Mouse (Mus musculus): Measurements from ENCODE around the gene Rbms3.

Gene Rbms3

DNA sequence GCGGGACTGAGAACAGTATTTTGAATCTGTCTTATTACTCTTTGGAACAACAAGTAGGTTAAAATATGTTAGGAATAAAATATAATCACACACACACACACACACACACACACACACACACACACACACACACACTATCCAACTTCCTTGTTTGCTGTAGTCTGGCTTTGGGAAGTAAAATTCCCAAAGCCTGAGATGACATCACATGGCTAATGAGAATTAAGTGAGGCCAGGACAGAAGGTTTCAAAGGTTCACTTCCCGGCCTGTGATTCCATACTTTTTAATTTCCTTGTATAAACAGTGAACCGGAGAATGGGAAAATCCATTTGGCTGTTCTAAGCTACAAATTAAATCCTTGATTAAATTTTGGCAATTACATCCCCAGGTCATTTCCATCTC, 752.9 kb downstream of the Rbms3 start:
- DNase-seq = no peak

DNA sequence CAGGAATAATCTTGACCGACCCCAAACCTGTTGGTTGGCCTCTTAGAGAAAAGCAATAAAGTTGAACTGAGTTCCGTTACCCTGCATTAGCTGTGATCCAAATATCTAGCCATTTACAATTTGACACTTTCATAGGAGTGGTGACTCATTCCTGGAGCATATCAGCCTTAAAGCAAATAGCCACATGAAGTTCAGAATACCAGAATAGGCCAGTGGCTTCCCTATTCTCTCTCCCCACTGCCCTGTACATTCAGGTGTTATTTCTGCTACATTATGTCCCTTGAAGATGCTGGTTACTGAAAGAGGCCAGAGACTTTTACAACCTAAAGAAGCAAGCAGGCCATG, 755.8 kb downstream of the Rbms3 start:
- DNase-seq = no peak

DNA sequence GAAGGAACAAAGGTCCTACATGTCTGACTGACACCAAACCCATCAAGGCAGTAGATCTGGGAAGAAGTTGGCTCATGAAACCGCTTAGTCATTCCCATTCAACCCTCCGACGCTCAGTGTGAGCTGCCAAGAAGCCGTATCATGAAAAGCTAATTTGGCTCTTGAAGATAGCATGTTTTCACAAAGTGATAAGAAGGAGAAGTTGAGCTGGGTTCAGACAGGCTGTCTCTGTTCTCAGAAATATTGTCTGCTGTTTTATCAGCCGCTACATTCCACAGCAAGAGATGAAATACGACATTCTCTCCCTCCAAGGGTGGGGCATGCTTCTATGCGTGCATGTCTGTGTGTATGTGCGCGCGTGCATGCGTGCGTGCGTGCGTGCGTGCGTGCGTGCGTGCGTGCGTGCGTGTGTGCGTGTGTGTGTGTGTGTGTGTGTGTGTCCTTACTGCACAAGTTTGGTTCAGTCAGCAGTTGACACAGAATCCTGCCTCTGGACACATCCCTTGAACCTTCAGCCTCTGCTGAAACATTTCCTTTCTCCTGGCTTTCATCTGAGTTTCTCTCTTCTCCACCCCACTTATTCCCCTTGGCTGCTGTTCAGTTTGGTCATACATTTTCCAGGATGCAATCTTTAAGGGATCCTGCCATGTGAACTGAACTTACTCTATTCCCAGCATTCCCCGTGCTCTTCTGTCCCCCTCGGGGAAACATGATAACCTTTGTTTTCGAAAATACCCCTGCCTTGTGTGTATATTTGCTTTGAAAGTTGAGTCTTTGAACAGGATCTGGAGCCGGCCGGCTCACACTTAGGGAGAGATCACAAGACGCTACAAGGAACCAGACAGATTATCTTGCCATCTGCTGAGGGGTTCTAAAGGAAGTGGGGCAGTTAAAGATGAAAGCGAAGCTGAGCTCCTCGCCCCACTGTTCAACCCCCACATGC, 756.4 kb downstream of the Rbms3 start:
- peak; percentile 57 for DNase-seq

DNA sequence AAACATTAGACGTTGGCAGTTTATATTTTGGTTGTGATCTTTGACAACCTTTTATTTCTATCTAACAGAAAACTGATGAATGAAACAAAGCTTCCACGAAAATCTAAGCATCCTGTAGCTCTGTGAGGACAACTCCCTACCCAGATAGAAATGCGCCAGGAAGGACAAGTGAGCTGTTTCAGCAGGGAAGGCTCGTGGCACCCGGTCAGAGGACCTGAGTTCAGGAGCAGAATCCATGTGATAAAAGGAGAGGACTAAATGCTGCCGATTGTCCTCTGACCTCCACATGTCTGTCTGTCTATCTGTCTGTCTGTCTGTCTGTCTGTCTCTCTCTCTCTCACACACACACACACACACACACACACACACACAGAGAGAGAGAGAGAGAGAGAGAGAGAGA, 757.4 kb downstream of the Rbms3 start:
- no peak for DNase-seq

DNA sequence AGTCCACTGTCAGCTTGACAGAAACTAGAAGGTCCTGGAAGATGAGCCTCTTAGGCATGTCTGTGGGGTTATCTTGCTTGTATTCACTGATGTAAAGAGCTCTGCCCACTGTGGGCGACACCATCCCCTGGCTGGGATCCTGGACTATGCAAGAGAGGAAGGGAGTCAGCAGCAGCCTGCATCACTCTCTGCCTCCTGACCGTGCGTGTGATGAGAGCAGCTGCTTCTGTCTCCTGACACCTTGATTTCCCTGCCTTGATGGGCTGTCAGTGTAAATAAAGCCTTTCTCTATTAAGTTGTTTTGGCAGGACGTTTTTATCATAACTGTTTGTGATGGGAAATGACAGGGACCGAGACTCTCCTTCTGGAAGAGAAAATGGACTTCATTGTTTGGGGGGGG, 758.1 kb downstream of the Rbms3 start:
- DNase-seq = no peak

DNA sequence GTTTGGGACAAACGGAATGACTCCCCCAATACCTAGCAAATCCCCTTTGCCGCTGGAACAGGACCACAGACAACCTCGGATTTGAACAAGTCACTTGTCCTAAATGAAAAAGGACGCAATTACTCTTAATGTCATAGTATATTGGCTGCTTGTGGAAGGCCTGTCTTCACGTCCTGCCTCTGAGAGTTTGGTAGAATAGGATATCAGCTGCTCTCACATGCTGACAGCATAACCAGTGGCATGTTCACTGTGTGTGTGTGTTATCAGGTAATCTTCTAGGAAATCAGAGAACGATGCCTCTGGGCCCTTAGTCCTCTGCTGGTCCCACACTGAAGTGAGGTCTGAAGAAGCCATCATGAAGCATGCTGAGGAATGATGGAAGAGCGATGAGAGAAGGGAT, 763.7 kb downstream of the Rbms3 start:
- no peak for DNase-seq

DNA sequence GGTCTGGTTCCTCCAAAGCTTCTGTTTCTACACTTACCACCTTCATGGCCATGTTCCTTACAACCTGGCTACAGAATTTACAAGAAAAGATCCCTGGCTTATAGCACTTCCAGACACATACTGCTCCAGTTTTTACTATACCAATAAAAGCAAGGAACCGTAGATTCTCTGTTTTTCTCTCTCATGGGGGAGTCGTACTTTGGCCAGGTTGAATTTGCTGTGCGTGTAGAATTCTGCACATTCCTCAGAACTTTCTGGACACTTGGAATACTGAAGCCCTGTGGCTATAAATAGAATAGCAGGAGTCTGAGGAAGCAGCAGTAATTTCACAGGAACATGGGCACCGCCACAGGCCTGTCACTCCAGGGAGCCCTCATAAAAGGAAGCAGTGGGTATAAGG, 766.1 kb downstream of the Rbms3 start:
- DNase-seq = no peak

DNA sequence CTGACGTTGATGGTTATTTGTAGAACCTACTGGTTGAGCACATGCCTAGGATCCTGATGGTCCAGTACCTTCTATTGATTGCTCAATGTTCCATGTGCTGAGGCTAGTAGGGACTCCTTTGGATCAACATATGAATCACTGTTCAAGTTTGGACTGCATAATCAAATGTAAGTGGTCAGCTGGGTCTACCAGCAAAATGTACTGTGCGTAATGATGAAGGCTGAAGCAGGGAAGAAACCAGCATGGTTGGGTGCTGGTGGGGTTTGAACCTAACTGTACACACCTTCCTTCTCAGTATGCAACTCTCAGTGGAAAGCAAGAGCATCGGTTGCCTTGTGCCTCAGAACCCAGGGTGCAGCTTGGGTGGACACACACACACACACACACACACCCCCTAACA, 767.4 kb downstream of the Rbms3 start:
- DNase-seq = no peak

DNA sequence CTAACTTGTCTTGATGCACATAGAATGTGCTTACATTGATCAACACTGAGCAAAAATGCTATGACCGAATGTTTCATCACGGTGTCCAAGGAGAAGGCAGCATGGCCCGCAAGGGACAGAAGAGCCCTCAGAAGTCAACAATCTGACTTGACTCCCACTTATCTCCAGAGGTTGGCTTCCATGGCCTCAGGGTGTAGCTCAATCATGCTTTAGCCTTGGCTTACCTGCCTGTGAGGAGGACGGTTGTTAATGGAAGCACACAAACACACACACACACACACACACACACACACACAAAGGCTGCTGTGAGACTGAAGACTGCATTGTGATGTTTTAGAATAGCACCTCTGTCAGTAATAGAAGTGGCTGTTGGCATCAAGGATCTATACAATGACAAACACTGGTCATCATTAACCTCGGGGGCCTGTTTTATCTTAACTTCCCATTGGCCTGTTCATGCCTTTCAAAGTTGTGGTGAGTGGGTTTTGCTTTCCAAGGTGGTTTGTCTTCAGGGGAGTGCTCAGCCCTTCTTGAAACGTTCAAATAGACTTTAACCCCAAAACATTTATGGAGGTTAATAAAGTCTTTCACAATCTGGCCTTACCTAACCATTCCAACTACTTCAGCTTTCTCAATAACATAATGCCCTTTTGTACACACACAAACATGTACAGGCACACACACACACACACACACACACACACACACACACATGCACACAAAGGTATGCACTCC, 771.7 kb downstream of the Rbms3 start:
- DNase-seq = no peak

DNA sequence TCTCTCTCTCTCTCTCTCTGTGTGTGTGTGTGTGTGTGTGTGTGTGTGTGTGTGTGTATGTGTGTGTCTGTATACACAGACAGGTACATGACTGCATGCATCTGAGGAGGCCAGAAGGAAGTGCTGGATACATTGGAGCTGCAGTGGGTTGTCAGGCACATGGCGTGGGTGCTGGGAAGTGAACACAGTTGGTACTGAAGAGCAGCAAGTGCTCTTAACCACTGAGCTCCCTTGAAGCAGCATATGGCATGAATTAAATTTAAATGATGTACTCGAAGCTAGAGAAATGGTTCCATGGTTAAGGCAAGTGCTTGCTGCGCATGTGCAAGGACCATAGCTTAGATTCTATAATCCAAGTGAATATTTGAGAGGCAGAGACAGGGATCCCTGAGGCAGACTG, 772.6 kb downstream of the Rbms3 start:
- DNase-seq = no peak

DNA sequence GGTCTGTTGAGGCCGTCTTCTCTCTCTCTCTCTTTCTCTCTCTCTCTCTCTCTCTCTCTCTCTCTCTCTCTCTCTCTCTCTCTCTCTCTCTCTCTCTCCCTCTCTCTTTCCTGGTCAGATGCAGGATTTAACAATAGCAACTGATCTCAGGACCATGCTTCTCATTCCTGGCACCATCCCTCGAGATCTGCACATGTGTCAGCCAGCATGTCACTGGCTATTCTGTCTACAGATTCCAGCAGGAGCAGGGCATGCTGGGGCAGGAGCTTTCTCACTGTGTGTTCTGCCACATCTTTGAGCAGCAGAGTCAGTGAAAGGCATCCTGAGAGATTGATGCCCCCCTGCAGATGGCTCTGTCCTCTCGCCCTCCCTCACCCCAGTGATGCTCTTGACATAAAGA, 774.0 kb downstream of the Rbms3 start:
- DNase-seq = peak; percentile 20

DNA sequence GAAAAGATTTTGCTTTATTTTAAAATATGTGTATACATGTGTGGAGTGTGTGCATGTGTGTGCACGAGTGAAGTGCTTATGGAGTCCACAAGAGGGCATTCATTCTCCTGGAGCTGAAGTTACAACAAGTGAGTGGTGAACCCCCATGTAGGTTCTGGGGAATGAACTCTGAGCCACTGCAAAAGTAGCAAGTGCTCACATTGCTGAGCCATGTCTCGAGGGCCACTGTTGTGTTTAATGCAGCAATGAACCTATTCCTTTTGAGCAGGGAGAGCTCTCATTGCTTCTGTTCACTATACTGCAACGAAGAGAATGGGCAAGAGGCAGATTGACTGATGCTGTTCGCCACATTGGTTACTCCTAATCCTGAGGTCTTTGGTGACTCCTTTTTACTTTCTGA, 780.8 kb downstream of the Rbms3 start:
- DNase-seq = no peak

DNA sequence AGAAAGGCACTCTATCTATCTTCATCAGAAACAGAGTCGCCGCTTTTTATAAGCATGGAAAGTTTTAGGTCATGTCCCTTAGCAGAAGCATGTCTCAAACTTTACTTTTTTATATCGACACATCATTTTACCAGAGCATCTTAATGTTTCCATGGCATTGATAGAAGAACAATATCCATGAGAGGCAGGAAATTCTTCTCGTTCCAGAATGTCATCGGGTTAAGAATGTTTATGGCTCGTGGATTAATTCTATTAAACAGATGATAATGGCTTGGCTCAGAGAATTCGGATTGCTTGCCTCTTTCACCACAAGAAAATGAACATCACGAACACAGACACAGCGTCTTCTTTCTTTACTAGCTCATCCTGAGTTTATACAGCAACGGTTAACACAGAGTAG, 781.5 kb downstream of the Rbms3 start:
- DNase-seq = no peak

DNA sequence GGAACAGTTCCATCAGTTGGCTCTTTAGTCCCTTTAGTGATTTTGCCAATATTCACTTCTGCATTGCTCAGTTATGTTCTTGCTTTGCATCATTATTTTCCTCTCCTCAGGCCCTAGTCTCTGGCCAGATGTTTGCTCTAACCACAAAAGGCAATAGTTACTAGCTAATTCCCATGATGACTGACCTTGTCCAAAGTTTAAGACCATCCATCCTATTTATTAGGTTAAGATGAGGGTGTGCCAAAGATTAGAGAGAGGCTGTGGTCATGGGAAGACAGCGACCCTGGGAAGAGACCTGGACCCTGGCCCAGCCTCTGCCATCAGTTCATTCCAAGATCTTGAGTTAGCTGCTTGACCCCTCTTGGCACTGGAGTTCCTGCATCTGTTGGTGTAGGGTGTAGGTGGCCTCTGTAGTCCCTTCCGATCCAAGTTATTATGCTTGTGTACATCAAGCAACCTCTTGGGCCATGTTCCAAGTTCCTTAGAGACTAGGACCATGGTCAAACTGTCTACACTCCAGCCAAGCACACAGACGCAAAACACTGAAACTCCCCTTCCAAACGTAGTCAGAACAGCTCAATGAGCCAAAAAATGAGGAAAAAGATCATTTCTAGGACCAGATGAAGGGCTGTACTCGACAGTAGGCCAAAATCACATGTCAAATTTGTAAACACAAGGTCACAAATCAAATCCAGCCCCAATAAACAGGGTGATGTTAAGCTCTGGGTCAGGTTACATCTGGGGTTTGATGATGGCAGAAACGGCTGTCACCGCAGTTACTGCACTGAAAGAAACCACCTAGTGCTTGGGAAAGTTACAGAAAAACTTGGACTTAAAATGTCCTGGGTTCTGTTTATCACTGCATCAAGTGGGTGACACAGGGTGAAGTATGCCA, 782.2 kb downstream of the Rbms3 start:
- no peak for DNase-seq

DNA sequence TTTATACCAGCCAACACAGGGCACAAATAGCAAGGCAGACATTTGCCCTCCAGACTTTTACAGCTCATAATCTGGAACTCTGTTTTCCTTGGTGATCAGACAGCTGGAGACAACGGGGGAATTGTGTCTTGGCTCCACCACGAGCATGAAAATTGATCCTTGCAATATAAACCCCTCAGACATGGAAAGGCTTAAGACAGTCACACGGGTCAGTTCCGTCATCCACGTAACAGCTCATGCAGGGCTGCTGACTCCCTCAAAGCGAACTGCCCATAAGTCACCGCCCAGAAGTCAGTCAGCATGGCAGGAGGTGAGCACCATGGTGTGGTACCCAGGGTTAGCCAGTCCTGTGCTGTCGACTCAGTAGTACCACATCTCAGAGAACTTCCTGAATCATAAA, 794.8 kb downstream of the Rbms3 start:
- peak; percentile 22 for DNase-seq

DNA sequence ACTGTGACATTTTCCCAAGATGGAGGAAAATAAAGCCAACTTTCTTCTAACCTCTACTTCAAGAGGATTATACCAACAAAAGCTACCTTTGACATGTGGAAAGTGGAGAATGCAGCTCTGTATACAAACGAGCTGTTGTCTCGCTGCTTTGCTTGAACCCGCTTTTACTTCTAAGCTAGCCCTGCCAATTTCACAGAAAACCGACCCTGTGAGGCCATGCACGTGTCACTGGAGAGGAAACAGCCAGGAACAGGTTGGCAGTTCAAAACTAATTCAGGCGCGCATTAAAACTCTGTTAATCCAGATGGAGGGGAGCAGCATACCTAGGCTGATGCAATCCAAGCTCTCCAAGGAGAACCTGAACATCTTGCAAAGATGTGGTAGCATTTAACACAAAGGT, 796.0 kb downstream of the Rbms3 start:
- no peak for DNase-seq

DNA sequence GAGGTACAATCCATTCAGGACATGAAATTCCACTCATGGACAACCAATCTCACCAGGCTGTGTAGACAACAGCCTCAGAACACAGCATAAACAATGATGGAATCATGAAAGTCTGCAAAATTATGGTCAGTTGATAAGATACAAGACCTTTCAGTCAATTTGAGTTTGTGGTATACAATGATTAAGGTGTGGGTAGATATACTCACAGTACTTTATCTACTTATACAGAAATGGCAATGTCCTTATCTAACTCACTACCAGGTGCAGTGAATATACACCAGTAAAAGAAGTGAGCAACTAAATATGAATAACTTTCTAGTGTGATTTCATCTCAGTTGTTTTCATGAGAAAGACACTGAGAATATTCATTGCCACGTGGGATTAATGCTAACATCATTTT, 796.9 kb downstream of the Rbms3 start:
- DNase-seq = no peak

DNA sequence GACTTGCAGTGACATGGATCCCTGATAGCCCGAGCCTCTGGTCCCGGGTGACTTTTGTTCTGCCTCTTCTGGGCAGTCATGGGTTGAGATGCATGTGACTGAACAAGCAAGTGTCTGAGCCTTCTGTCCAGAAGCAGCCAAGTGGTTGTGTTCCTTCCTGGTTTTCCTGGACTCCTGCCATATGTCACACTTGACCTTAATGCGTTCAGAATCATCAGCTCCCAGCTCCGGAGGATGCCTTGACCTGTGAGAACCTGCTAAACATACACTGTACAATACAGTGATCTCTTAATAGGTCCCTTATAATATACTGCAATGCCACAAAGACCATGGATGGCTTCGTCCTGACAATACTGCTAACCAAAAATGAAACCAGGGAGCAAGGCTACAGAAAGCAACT, 798.3 kb downstream of the Rbms3 start:
- no peak for DNase-seq

DNA sequence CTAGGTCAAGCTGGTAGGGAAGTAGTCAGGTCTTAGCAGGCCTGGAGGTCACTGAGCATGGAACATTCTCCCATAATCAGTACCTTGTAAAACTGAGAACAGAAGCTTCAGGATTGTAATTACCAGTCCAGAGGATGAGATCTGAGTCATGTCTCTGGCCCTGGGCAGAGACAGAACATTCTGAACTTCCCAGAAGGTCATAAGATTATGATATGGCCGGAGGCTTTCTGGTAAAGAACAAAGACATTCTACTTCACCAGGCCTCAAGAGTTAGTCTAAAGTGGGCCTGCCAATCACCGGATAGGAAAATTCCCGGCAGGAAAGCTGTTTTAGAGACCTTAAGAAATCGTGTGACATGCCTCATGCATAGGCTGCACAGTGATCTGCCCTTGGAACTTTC, 799.8 kb downstream of the Rbms3 start:
- DNase-seq = no peak

DNA sequence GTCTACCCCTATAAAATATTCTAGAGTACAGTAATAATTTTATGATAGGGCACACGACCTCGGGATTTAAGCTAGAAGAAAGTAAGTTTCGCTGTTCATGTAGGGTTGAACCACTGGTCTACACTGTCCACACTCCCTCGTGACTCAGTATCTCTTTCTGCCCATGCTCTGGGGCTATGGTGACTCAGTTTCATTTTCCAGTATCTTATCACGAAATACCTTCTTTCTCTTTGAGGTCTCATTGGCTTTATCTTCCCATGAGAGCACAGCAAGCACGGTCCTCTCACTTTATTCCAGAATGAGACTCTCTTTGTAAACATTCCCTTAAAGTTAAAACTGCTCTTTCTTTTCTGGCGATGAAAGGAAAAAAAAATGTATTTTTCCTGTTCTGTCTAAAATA, 808.1 kb downstream of the Rbms3 start:
- no peak for DNase-seq

DNA sequence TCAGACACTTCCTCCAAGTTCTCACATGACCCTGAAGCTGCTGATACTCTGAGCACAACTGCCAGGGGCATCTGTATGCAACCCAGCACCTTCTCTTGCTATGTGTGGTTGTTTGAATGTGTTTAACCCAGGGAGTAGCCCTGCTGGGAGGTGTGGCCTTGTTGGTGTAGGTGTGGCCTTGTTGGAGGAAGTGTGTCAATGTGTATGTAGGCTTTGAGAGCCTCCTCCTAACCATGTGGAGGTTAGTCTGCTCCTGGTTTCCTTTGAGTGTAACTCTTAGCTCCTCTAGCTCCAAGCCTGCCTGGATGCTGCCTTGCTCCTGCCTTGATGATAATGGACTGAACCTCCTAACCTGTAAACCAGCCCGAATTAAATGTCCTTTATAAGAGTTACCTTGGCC, 812.5 kb downstream of the Rbms3 start:
- no peak for DNase-seq

DNA sequence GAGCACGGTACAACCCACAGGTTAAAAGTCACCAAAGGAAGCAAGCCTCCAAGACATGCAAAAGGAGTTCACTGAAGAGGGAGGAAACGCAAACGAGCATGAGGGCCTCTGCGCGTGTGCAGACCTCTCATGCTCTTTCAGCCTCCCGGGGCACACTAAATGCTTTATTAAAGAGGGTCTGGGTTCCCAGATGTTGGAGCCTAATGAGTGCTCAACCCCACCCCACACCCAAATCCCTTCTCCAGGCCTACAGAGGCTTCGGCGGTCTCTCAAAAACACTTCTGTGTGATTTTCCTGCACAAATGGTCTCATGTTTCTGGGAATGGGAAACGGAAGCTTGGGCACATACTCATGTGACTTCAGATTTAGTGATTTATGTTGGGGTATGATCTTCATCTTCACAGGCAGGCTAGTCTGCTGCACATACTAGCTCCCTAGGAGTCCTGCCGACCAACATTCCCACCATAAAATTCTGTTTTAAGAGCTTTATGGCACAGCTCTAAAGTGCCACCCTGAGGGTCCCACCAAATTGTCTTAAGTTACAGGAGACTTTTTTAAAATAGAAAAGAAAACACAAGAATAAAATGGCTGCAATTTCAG, 815.1 kb downstream of the Rbms3 start:
- peak; percentile 47 for DNase-seq

DNA sequence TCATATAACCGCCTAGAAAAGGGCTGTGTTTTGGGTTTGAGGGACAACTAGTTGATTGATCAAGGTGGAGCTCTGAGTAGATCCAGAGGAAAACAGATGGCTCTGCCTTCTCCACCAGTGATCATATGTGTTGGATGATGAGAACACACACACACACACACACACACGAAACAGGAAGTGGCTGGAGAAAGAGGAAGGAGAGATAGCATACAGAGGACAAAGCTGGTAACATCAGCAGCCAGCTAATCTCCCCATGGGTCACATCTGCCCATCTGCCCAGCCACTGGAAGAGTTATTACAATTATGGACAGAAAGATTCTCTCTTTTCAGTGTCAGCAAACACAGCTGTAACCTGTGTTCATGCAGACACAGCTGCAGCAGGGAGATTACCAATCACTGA, 816.3 kb downstream of the Rbms3 start:
- no peak for DNase-seq
